Mouse (Mus musculus): ENCODE results near the gene Prcc.

GRCm38 (mm10) chr3:87913891-87914290 lies 28.5 kb upstream of the Prcc start:
- TF ChIP-seq POLR2A (IDR thresholded peaks at IDR 0.05; ENCODE audit: borderline replicate concordance, low read depth, low read length) (no peak), CTCF (IDR thresholded peaks at IDR 0.05; ENCODE audit: low read depth, low read length) (no peak)
